Mouse (Mus musculus) ovary, postnatal 10 days (tissue): Measurements from ENCODE around the gene Ctsd.

Experiments
- DNase-seq: peaks from one replicate; pipeline ENCODE4 v3.0.0; 2022; ENCODE audit warnings: low spot score

The Ctsd gene

GRCm38 (mm10) chr7:142373641-142374412 is 14.0 kb downstream of the Ctsd start, which contains the start of gene Ifitm10:
Ifitm10 (minus strand) TSS chr7:142373753.
- DNase-seq: no peak

- no peak for DNase-seq
Measured at GRCm38 (mm10) chr7:142373039-142373438, 14.8 kb downstream of the Ctsd start.

- DNase-seq: no peak
Measured at GRCm38 (mm10) chr7:142371768-142372661, 15.8 kb downstream of the Ctsd start.

- no peak for DNase-seq
Measured at GRCm38 (mm10) chr7:142371398-142371767, 16.5 kb downstream of the Ctsd start.

GRCm38 (mm10) chr7:142370937-142371336 is 16.9 kb downstream of the Ctsd start:
- DNase-seq: no peak

GRCm38 (mm10) chr7:142369820-142370219 is 18.0 kb downstream of the Ctsd start:
- no peak for DNase-seq

GRCm38 (mm10) chr7:142368856-142369255 is 19.0 kb downstream of the Ctsd start:
- no peak for DNase-seq

- no peak for DNase-seq
Measured at GRCm38 (mm10) chr7:142363107-142363506, 24.7 kb downstream of the Ctsd start.

- no peak for DNase-seq
Measured at GRCm38 (mm10) chr7:142360743-142361142, 27.1 kb downstream of the Ctsd start.

- DNase-seq: no peak
Measured at GRCm38 (mm10) chr7:142359129-142359528, 28.7 kb downstream of the Ctsd start.

GRCm38 (mm10) chr7:142357566-142357965 is 30.3 kb downstream of the Ctsd start:
- DNase-seq: no peak

- DNase-seq: no peak
Measured at GRCm38 (mm10) chr7:142354661-142355233, 33.1 kb downstream of the Ctsd start.

GRCm38 (mm10) chr7:142353854-142354253 is 34.0 kb downstream of the Ctsd start:
- DNase-seq: no peak

GRCm38 (mm10) chr7:142351569-142351968 is 36.3 kb downstream of the Ctsd start:
- DNase-seq: no peak

GRCm38 (mm10) chr7:142349308-142349961 is 38.4 kb downstream of the Ctsd start:
- no peak for DNase-seq

- DNase-seq: no peak
Measured at GRCm38 (mm10) chr7:142347542-142347941, 40.3 kb downstream of the Ctsd start.

- DNase-seq: no peak
Measured at GRCm38 (mm10) chr7:142342247-142342640, 45.6 kb downstream of the Ctsd start.

GRCm38 (mm10) chr7:142341564-142342246 is 46.1 kb downstream of the Ctsd start:
- no peak for DNase-seq

GRCm38 (mm10) chr7:142340269-142340970 is 47.4 kb downstream of the Ctsd start:
- no peak for DNase-seq

GRCm38 (mm10) chr7:142335151-142335550 is 52.7 kb downstream of the Ctsd start:
- DNase-seq: no peak

- DNase-seq: peak; percentile 81
Measured at GRCm38 (mm10) chr7:142334246-142334645, 53.6 kb downstream of the Ctsd start.
